Mouse (Mus musculus): ENCODE results near the gene Fmo1.
"Not testable (repeated sequence)": the region's sequence is repeated elsewhere in the genome, so short reads cannot be mapped to it uniquely, and the experiment has no call there.

Fmo1 gene

GRCm38 (mm10) chr1:162792306-162793044 is 73.9 kb downstream of the Fmo1 start:
- no peak for DNase-seq (ENCODE audit: low spot score)

GRCm38 (mm10) chr1:162785222-162785621 is 81.2 kb downstream of the Fmo1 start:
- no peak for DNase-seq (ENCODE audit: low spot score)

- no peak for DNase-seq (ENCODE audit: low spot score)
Observed at GRCm38 (mm10) chr1:162783669-162784248, 82.7 kb downstream of the Fmo1 start.

- not testable (repeated sequence) for DNase-seq (ENCODE audit: low spot score)
Observed at GRCm38 (mm10) chr1:162781035-162781434, 85.4 kb downstream of the Fmo1 start.
